8 mouse cellular contexts compared by ENCODE assay signal in genomic region chr3:33843801-33844632, GRCm38 (mm10). TPM values are rescaled to one million over a fixed set of nuclear protein-coding genes. Genes with fewer than 3 reads are reported as not detected.
DNase-seq lines count a peak whose midpoint lies in the region; ATAC-seq lines count a peak whose summit lies in the region.

Ccdc39 (minus strand) TSS chr3:33844310.

- H3K4me1 ChIP-seq in hindbrain, embryonic 16.5 days (ENCODE audit: control insufficient read depth, insufficient read depth, low read depth, low read length), result peaks cover 10% of the 10 kb centered on the region

- DNase-seq in ZHBTc4 (ENCODE audit: low read depth, low spot score), result peak; percentile 80
- DNase-seq in cerebellum, postnatal 36 days, result peak; percentile 77 to 83
- peak; percentile 65 for DNase-seq in gastrocnemius, adult 18-20 months (ENCODE audit: low spot score)
- peak; percentile 72 for DNase-seq in left cerebral cortex, adult 11 months (ENCODE audit: low spot score)
- DNase-seq in lung, postnatal 36 days, result peak; percentile 80
- peak; percentile 88 for DNase-seq in right cerebral cortex, adult 18-20 months
- DNase-seq in urinary bladder, postnatal 4 days (ENCODE audit: low spot score in 2 of 2), result peak; percentile 50 to 68

- no peaks in the 10 kb centered on the region for H3K27me3 ChIP-seq in hindbrain, embryonic 16.5 days (replicated peaks; ENCODE audit: control insufficient read depth, insufficient read depth, low read length)

- peak within 1 kb of the TSS; percentile 68 for H3K9ac ChIP-seq in hindbrain, embryonic 16.5 days (ENCODE audit: low read depth, low read length)

- 3% methylated on average over 26 of the region's 26 CpGs for WGBS in hindbrain, embryonic 16.5 days

- peak within 1 kb of the TSS; percentile 45 for H3K27ac ChIP-seq in hindbrain, embryonic 16.5 days (ENCODE audit: low read depth, low read length)

- no peaks in the 10 kb centered on the region for H3K36me3 ChIP-seq in hindbrain, embryonic 16.5 days (ENCODE audit: control insufficient read depth, insufficient read depth, low read length)

- peak; percentile 97 for ATAC-seq in hindbrain, embryonic 16.5 days

- no peaks in the 10 kb centered on the region for H3K9me3 ChIP-seq in hindbrain, embryonic 16.5 days (ENCODE audit: control insufficient read depth, low read length)

- peak within 1 kb of the TSS; percentile 67 for H3K4me3 ChIP-seq in hindbrain, embryonic 16.5 days (ENCODE audit: low read length)

- peak within 1 kb of the TSS; percentile 60 for H3K4me2 ChIP-seq in hindbrain, embryonic 16.5 days (ENCODE audit: low read length)

RNA-seq across cellular contexts. Expression of gene Ccdc39, which starts in this region (rescaled TPM):
- total RNA-seq in gastrocnemius, adult 18-20 months (2021), result under 1 TPM; 0.11 to 0.24 TPM
- polyA plus RNA-seq in hindbrain, embryonic 16.5 days (2015; fragmentation: Nextera tagmentation; extraction: Ambion mirVana), result 17.4 and 18.4 TPM in 2 replicates

Comparison
In these comparisons a context has a peak if more than half of its experiments do, and no peak if none do; other contexts are left out.
1. Peak in every context shown above with its lines: DNase-seq, ATAC-seq, H3K4me3 ChIP-seq and H3K27ac ChIP-seq.
2. Peak in DNase-seq in gastrocnemius, adult 18-20 months; RNA of the gene not detected or under 1 TPM.